Mouse (Mus musculus): ENCODE results near the gene Ubxn1.

- TF ChIP-seq MAX (IDR thresholded peaks at IDR 0.05) = no peak
- TF ChIP-seq CTCF (IDR thresholded peaks at IDR 0.05; ENCODE audit: control insufficient read depth, insufficient read depth, insufficient read length) = no peak
- no peak for TF ChIP-seq USF1 (IDR thresholded peaks at IDR 0.05; ENCODE audit: low read depth)
Measured at GRCm38 (mm10) chr19:8899079-8899478, 27.8 kb downstream of the Ubxn1 start.

Data from C2C12 (cell line).